Mouse (Mus musculus) heart, postnatal 0 days (tissue): ENCODE measurements around the gene Synpr.

Source experiments
- CTCF ChIP-seq: IDR thresholded peaks from 2 replicates; pipeline ENCODE4 v1.5.1; 2016; ENCODE audit warnings: antibody characterized with exemption, control low read depth, low read depth
- EP300 ChIP-seq: IDR thresholded peaks from 2 replicates; pipeline ENCODE4 v1.6.1; 2016; ENCODE audit warnings: antibody characterized with exemption, low read depth

DNA sequence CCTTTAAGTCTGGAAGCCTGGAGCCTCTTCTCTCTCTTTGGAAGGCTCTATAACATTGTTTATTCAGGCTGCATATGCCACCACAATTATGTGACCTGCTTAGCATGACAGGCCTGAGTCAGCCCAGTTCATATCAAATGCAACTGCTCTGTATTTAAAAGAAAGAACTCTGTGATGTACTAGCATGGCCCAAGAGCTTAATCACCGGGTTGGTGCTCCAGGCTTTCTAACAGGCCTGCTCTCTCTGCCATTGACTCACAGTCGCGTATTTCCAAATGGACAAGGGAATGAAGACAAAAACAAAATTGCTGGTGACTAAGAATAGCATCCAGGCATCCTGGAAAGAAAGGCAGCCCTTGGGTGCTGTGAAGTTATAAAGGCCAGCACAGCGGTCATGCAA, 56.1 kb downstream of the Synpr start:
- TF ChIP-seq CTCF (no peak), EP300 (no peak)
